Mouse (Mus musculus): ENCODE measurements around the gene Stx18. TPM values are rescaled to one million over a fixed set of nuclear protein-coding genes. Genes with fewer than 3 reads are reported as not detected.
A peak's percentile ranks its signal among the peaks of the same experiment; 100 is the strongest.

Gene Stx18
- 38.3 and 46.7 TPM in 2 replicates for polyA plus RNA-seq (2014; fragmentation: Nextera tagmentation; extraction: Ambion mirVana)

DNA sequence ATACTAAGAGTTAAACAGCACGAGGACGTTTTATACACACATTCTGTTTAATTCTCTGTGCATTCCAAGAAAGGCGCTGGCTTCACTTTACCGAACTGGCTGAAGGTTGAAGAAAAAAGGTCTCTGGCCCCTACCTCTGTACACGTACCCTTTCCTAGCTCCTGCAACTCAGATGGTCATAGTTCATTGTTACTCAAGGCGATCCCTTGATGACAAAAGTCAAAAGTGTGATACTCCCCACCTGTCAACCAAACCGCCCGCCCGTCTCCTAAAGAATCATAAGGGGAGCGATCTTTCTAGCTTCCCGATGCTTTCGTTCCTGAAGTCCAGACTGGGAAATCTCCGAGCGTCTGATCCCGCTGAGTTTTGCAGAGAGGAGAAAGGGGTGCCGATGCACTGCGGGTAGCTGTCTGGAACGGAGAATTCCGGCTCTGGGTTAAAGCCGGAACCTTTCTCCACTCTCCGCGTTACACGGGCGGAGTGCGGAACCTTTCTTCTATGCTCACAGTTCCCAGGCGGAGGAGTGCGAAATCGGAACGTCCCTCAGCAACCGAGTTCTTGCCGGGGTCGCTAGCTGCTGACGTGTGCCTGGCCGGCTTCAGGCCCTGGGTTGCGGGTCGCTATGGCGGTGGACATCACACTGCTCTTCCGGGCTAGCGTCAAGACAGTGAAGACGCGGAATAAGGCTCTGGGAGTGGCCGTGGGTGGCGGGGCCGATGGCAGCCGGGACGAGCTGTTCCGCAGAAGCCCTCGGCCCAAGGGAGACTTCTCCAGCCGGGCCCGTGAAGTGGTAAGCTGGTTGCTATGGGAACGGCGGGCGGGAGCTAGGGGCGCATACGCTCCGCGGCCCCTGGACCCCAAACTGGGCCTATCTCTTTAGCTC, at the start of gene Stx18:
Gene Stx18, plus strand, starts transcription at position 33 of the 883 bp plus-strand sequence.
- under 1% methylated on average over 57 of the region's 57 CpGs for WGBS
- H3K27ac ChIP-seq (ENCODE audit: low read depth, low read length): peak within 1 kb of the TSS; percentile 43
- peak within 1 kb of the TSS; percentile 80 for H3K9ac ChIP-seq (ENCODE audit: low read depth, low read length)
- peak; percentile 97 for ATAC-seq (ENCODE audit: low FRiP score, low TSS enrichment)
- no peaks in the 10 kb centered on the region for H3K36me3 ChIP-seq (ENCODE audit: control insufficient read depth, insufficient read depth, low read length)
- peak within 1 kb of the TSS; percentile 82 for H3K4me2 ChIP-seq (replicated peaks; ENCODE audit: low read depth, low read length)
- H3K9me3 ChIP-seq (ENCODE audit: control insufficient read depth, low read length): no peaks in the 10 kb centered on the region
- H3K4me1 ChIP-seq (ENCODE audit: control insufficient read depth, insufficient read depth, low read length): no peaks in the 10 kb centered on the region
- no peaks in the 10 kb centered on the region; the same call in 1 of the 2 replicates for H3K27me3 ChIP-seq (ENCODE audit: control insufficient read depth, insufficient read depth, low read length)
- H3K4me3 ChIP-seq (ENCODE audit: low read length): peak within 1 kb of the TSS; percentile 78

DNA sequence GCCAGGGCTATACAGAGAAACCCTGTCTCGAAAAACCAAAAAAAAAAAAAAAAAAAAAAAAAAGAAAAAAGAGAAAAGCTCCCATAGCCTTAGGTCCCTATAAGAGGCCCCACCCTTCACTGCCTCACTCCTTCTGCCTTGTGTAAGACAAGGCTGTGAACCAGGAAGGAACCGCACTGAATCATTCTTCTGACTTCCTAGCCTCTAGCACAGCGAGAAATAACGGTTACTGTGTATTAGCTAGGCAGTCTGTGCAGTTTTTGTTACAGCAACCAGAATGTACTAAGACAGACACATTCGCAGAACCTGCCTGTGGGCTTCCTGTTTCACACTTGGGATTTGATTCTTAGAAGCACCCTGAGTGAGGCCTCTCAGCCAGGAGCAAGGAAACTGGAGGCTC, 46.2 kb upstream of the Stx18 start:
- Histone ChIP-seq H3K27ac (ENCODE audit: low read depth, low read length) (no peak overlapping the region), H3K4me2 (replicated peaks; ENCODE audit: low read depth, low read length) (no peak overlapping the region), H3K4me1 (ENCODE audit: control insufficient read depth, insufficient read depth, low read length) (no peaks in the 10 kb centered on the region), H3K4me3 (ENCODE audit: low read length) (no peak overlapping the region), H3K9ac (ENCODE audit: low read depth, low read length) (no peak overlapping the region), H3K9me3 (ENCODE audit: control insufficient read depth, low read length) (no peaks in the 10 kb centered on the region), H3K36me3 (ENCODE audit: control insufficient read depth, insufficient read depth, low read length) (no peaks in the 10 kb centered on the region), H3K27me3 (ENCODE audit: control insufficient read depth, insufficient read depth, low read length) (no peaks in the 10 kb centered on the region)
- 77% methylated on average over 5 of the region's 5 CpGs for WGBS
- no peak for ATAC-seq (ENCODE audit: low FRiP score, low TSS enrichment)

DNA sequence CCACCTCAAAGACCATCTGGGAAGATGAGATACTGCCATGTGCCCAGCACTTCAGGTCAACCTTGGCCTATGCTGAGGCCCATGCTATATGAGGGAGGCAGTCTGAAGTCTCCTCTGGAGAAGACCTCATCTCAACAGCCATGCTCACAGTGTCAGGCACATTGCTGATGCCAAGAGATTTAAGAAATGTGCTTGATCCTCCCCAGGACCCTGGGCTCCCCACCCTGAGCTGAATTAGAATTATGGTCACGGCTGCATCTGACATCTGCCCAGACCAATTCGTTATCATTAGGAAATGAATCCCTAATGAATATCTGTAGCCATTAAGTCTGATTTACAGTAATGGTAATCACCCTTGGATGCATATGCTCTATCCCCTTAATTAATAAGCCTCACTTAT, 39.7 kb upstream of the Stx18 start:
- Histone ChIP-seq H3K4me3 (ENCODE audit: low read length) (no peak overlapping the region), H3K9me3 (ENCODE audit: control insufficient read depth, low read length) (no peaks in the 10 kb centered on the region), H3K4me2 (replicated peaks; ENCODE audit: low read depth, low read length) (no peak overlapping the region), H3K36me3 (ENCODE audit: control insufficient read depth, insufficient read depth, low read length) (no peaks in the 10 kb centered on the region), H3K27me3 (ENCODE audit: control insufficient read depth, insufficient read depth, low read length) (no peaks in the 10 kb centered on the region), H3K27ac (ENCODE audit: low read depth, low read length) (no peak overlapping the region), H3K9ac (ENCODE audit: low read depth, low read length) (no peak overlapping the region), H3K4me1 (ENCODE audit: control insufficient read depth, insufficient read depth, low read length) (no peaks in the 10 kb centered on the region)
- WGBS: 73% methylated on average over 2 of the region's 2 CpGs
- no peak for ATAC-seq (ENCODE audit: low FRiP score, low TSS enrichment)

DNA sequence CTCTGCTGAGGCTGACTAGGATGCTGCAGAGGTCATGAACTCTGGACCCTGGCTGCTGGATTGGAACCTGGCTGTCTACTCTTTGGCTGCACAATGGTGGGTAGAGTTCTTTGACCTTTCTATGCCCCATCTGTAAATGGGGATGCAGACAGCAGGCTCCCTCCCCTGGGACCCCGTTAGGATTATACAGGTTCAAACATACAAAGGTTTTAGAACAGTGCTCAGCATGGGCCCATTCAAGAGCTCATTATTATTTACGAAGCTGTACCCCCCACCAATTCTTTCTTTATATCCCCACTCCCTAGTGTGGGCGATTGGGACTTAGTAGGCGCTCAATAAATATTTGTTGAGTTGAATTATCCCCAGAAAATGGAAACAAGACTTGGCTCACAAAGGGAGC, 36.0 kb upstream of the Stx18 start:
- 56% methylated on average over 4 of the region's 4 CpGs for WGBS
- H3K27ac ChIP-seq (ENCODE audit: low read depth, low read length): no peak overlapping the region
- no peak overlapping the region for H3K4me3 ChIP-seq (ENCODE audit: low read length)

GRCm38 (mm10) chr5:38004746-38005145, 33.8 kb upstream of the Stx18 start:
- H3K9me3 ChIP-seq (ENCODE audit: control insufficient read depth, low read length): no peaks in the 10 kb centered on the region
- H3K4me3 ChIP-seq (ENCODE audit: low read length): no peak overlapping the region
- H3K36me3 ChIP-seq (ENCODE audit: control insufficient read depth, insufficient read depth, low read length): no peaks in the 10 kb centered on the region
- H3K27ac ChIP-seq (ENCODE audit: low read depth, low read length): no peak overlapping the region
- H3K27me3 ChIP-seq (ENCODE audit: control insufficient read depth, insufficient read depth, low read length): no peaks in the 10 kb centered on the region
- no peaks in the 10 kb centered on the region for H3K4me1 ChIP-seq (ENCODE audit: control insufficient read depth, insufficient read depth, low read length)
- no peak overlapping the region for H3K4me2 ChIP-seq (replicated peaks; ENCODE audit: low read depth, low read length)
- 89% methylated on average over 5 of the region's 5 CpGs for WGBS
- ATAC-seq (ENCODE audit: low FRiP score, low TSS enrichment): no peak
- no peak overlapping the region for H3K9ac ChIP-seq (ENCODE audit: low read depth, low read length)

More for the DNA sequence above, 36.0 kb upstream of the Stx18 start:
- H3K4me1 ChIP-seq (ENCODE audit: control insufficient read depth, insufficient read depth, low read length): no peaks in the 10 kb centered on the region
- H3K36me3 ChIP-seq (ENCODE audit: control insufficient read depth, insufficient read depth, low read length): no peaks in the 10 kb centered on the region
- ATAC-seq (ENCODE audit: low FRiP score, low TSS enrichment): no peak
- H3K4me2 ChIP-seq (replicated peaks; ENCODE audit: low read depth, low read length): no peak overlapping the region
- no peaks in the 10 kb centered on the region for H3K9me3 ChIP-seq (ENCODE audit: control insufficient read depth, low read length)
- H3K9ac ChIP-seq (ENCODE audit: low read depth, low read length): no peak overlapping the region
- H3K27me3 ChIP-seq (ENCODE audit: control insufficient read depth, insufficient read depth, low read length): no peaks in the 10 kb centered on the region

DNA sequence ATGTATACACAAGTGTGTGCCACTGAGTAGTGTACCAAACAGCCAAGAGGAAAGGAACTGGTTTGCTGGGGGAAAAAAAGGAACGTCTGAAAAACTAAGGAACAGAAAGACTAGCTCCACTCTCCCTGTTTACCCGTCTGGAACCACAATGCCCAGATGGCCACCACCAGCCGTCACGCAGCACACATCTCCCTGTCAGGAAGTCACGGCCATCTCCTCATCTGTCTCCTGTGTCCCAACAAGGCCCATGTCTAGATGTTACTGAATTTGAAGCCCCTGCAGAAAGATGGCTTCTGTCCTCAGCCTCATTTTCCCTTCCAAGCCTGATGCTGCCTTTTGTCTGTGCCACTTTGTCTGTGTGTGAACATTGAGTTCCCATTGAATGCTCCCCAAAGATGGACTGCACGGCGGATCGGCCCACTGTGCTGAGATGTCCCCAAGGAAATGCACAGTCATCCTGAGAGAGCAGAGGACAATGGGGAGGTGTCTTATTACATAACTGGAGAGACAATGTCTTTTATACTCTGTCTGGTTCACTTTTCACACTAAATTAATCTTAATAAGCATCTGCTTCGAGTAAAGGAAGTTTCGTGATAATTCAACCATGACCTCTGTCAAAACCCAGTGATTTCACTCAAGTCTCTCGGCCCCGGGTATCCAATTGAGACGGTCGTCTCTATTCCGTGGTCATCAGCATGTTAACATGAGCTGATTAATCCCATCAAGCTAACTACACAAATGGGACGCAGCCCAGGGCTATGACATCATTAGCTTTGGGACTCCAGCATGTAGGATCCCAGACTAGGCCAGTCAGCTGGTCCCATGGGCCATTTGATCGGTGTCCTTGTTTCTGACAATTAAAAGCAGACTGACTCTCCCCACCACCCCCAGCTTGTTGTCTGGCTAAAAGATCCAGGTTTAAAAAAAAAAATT, 31.9 kb upstream of the Stx18 start:
- Histone ChIP-seq H3K4me3 (ENCODE audit: low read length) (no peak overlapping the region), H3K9ac (ENCODE audit: low read depth, low read length) (no peak overlapping the region), H3K4me1 (ENCODE audit: control insufficient read depth, insufficient read depth, low read length) (no peaks in the 10 kb centered on the region), H3K4me2 (replicated peaks; ENCODE audit: low read depth, low read length) (no peak overlapping the region), H3K36me3 (ENCODE audit: control insufficient read depth, insufficient read depth, low read length) (no peaks in the 10 kb centered on the region), H3K27ac (ENCODE audit: low read depth, low read length) (no peak overlapping the region), H3K9me3 (ENCODE audit: control insufficient read depth, low read length) (no peaks in the 10 kb centered on the region), H3K27me3 (ENCODE audit: control insufficient read depth, insufficient read depth, low read length) (no peaks in the 10 kb centered on the region)
- no peak for ATAC-seq (ENCODE audit: low FRiP score, low TSS enrichment)
- 58% methylated on average over 17 of the region's 17 CpGs for WGBS

DNA sequence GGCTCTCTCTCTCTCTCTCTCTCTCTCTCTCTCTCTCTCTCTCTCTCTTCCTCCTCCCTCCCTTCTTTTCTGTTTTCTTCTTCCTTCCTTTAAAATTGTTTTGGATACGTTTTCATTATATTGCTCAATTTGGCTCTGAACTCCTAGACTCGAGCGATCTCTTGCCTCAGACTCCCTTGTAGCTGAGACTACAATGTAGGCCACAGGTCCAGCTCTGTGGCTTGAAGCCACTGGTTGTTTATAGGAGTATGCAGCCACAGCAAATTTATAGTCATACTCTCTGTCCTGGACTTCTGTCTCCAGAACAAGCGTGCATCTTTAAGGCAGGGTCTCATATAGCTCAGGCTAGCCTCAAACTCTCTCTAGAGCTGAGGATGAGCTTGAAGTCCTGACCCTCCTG, 29.5 kb upstream of the Stx18 start:
- no peaks in the 10 kb centered on the region for H3K36me3 ChIP-seq (ENCODE audit: control insufficient read depth, insufficient read depth, low read length)
- no peak overlapping the region for H3K27ac ChIP-seq (ENCODE audit: low read depth, low read length)
- H3K4me1 ChIP-seq (ENCODE audit: control insufficient read depth, insufficient read depth, low read length): no peaks in the 10 kb centered on the region
- H3K4me3 ChIP-seq (ENCODE audit: low read length): no peak overlapping the region
- H3K27me3 ChIP-seq (ENCODE audit: control insufficient read depth, insufficient read depth, low read length): no peaks in the 10 kb centered on the region
- no peak overlapping the region for H3K4me2 ChIP-seq (replicated peaks; ENCODE audit: low read depth, low read length)
- no peak overlapping the region for H3K9ac ChIP-seq (ENCODE audit: low read depth, low read length)
- ATAC-seq (ENCODE audit: low FRiP score, low TSS enrichment): no peak
- no peaks in the 10 kb centered on the region for H3K9me3 ChIP-seq (ENCODE audit: control insufficient read depth, low read length)
- WGBS: 88% methylated on average over 4 of the region's 4 CpGs

GRCm38 (mm10) chr5:38014916-38015315, 23.6 kb upstream of the Stx18 start:
- Histone ChIP-seq H3K4me3 (ENCODE audit: low read length) (no peak overlapping the region), H3K27me3 (ENCODE audit: control insufficient read depth, insufficient read depth, low read length) (no peaks in the 10 kb centered on the region), H3K9ac (ENCODE audit: low read depth, low read length) (no peak overlapping the region), H3K9me3 (ENCODE audit: control insufficient read depth, low read length) (no peaks in the 10 kb centered on the region), H3K4me2 (replicated peaks; ENCODE audit: low read depth, low read length) (no peak overlapping the region), H3K4me1 (ENCODE audit: control insufficient read depth, insufficient read depth, low read length) (no peaks in the 10 kb centered on the region), H3K27ac (ENCODE audit: low read depth, low read length) (no peak overlapping the region), H3K36me3 (ENCODE audit: control insufficient read depth, insufficient read depth, low read length) (no peaks in the 10 kb centered on the region)
- WGBS: 61% methylated on average over 3 of the region's 3 CpGs
- no peak for ATAC-seq (ENCODE audit: low FRiP score, low TSS enrichment)

GRCm38 (mm10) chr5:38016945-38017344, 21.6 kb upstream of the Stx18 start:
- no peak overlapping the region for H3K27ac ChIP-seq (ENCODE audit: low read depth, low read length)
- H3K27me3 ChIP-seq (ENCODE audit: control insufficient read depth, insufficient read depth, low read length): no peaks in the 10 kb centered on the region
- H3K9me3 ChIP-seq (ENCODE audit: control insufficient read depth, low read length): no peaks in the 10 kb centered on the region
- no peak overlapping the region for H3K9ac ChIP-seq (ENCODE audit: low read depth, low read length)
- no peaks in the 10 kb centered on the region for H3K4me1 ChIP-seq (ENCODE audit: control insufficient read depth, insufficient read depth, low read length)
- H3K4me2 ChIP-seq (replicated peaks; ENCODE audit: low read depth, low read length): no peak overlapping the region
- 86% methylated on average over 3 of the region's 3 CpGs for WGBS
- no peaks in the 10 kb centered on the region for H3K36me3 ChIP-seq (ENCODE audit: control insufficient read depth, insufficient read depth, low read length)
- H3K4me3 ChIP-seq (ENCODE audit: low read length): no peak overlapping the region
- no peak for ATAC-seq (ENCODE audit: low FRiP score, low TSS enrichment)

Measured in kidney, embryonic 14.5 days (tissue).